Mouse (Mus musculus): ENCODE results near the gene Rad51b. TPM values are rescaled to one million over a fixed set of nuclear protein-coding genes. Genes with fewer than 3 reads are reported as not detected.

Gene Rad51b
- total RNA-seq, 2 experiments from 2014 or later = 0.36 TPM; not detected in 1

DNA sequence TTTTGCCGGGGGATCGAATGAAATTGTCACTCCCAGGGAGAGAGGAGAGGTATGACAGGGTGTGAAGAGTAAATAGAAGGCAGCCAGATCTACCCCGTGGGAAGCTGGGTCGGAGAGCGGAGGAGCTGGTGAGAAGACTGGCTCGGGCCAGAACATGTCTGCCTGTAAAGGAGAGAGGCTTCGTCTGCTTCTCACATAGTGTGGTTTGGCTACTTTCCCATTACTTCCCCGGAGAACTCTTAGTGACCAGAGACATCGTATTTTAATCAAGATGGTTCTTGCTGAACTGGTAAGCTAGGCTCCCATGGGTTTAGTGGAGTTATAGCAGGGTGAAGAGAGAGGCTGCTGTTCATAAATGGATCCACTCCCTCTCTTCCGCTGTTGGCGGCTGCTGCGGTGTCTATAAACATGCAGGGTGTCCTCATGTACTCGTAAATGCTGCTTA lies 438.3 kb downstream of the Rad51b start:
- DNase-seq (ENCODE audit: extremely low spot score in 1 of 2, low spot score in 2 of 2) = no peak
- H3K27ac ChIP-seq = no peak overlapping the region
- H3K4me3 ChIP-seq = no peak overlapping the region
- TF ChIP-seq CTCF (IDR thresholded peaks at IDR 0.05) = no peak
- intact Hi-C loops (cut with DNase I) = loop anchor here (10.0 kb wide), 1 partner anchor 379 kb away; the partner anchor contains the start of gene Zfp36l1

GRCm38 (mm10) chr12:79735882-79736281 lies 438.8 kb downstream of the Rad51b start:
- H3K27ac ChIP-seq = no peak overlapping the region
- intact Hi-C loops (cut with DNase I) = loop anchor here (10.0 kb wide), 1 partner anchor 379 kb away; the partner anchor contains the start of gene Zfp36l1
- no peak for TF ChIP-seq CTCF (IDR thresholded peaks at IDR 0.05)
- no peak for DNase-seq (ENCODE audit: extremely low spot score in 1 of 2, low spot score in 2 of 2)
- no peak overlapping the region for H3K4me3 ChIP-seq

DNA sequence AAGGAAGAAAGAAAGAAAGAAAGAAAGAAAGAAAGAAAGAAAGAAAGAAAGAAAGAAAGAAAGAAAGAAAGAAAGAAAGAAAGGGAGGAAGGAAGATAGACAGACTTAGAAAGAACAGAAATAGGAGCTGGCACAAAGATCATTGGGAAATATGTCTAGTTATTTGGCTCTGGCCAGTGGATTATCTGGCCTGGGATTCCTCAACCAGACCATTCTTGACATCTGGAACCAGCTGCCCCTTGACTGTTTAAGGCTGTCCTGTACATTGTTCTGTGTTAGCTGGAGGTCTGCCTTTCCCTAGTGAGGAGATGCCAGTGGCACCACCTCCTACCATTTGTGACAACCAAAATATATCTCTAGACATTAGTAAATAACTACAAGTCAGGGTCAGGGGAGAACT lies 441.6 kb downstream of the Rad51b start:
- Histone ChIP-seq H3K4me3 (no peak overlapping the region), H3K27ac (no peak overlapping the region)
- intact Hi-C loops (cut with DNase I) = loop anchor here (10.0 kb wide), 1 partner anchor 376 kb away; the partner anchor contains the start of gene Zfp36l1
- no peak for DNase-seq (ENCODE audit: extremely low spot score in 1 of 2, low spot score in 2 of 2)
- TF ChIP-seq CTCF (IDR thresholded peaks at IDR 0.05) = no peak

- Histone ChIP-seq H3K4me3 (no peak overlapping the region), H3K27ac (no peak overlapping the region)
- TF ChIP-seq CTCF (IDR thresholded peaks at IDR 0.05) = peak; percentile 42
- DNase-seq (ENCODE audit: extremely low spot score in 1 of 2, low spot score in 2 of 2) = no peak
- intact Hi-C loops (cut with DNase I) = loop anchor here (5.0 to 10.0 kb wide), 2 partner anchors 128 to 375 kb away; partner anchors contain the start of gene Zfp36l1
These were observed 443.0 kb downstream of the Rad51b start for GRCm38 (mm10) chr12:79739918-79740639.

- no peak for TF ChIP-seq CTCF (IDR thresholded peaks at IDR 0.05)
- DNase-seq (ENCODE audit: extremely low spot score in 1 of 2, low spot score in 2 of 2) = no peak
- Histone ChIP-seq H3K27ac (no peak overlapping the region), H3K4me3 (no peak overlapping the region)
- intact Hi-C loops (cut with DNase I) = loop anchor here (5.0 kb wide), 1 partner anchor 130 kb away; no protein-coding TSS in a partner anchor
These were observed 445.1 kb downstream of the Rad51b start for GRCm38 (mm10) chr12:79742211-79742610.

- Histone ChIP-seq H3K27ac (no peak overlapping the region), H3K4me3 (no peak overlapping the region)
- intact Hi-C loops (cut with DNase I) = loop anchor here (5.0 kb wide), 1 partner anchor 132 kb away; no protein-coding TSS in a partner anchor
- TF ChIP-seq CTCF (IDR thresholded peaks at IDR 0.05) = no peak
- DNase-seq (ENCODE audit: extremely low spot score in 1 of 2, low spot score in 2 of 2) = no peak
These were observed 447.0 kb downstream of the Rad51b start for GRCm38 (mm10) chr12:79744131-79744530.

DNA sequence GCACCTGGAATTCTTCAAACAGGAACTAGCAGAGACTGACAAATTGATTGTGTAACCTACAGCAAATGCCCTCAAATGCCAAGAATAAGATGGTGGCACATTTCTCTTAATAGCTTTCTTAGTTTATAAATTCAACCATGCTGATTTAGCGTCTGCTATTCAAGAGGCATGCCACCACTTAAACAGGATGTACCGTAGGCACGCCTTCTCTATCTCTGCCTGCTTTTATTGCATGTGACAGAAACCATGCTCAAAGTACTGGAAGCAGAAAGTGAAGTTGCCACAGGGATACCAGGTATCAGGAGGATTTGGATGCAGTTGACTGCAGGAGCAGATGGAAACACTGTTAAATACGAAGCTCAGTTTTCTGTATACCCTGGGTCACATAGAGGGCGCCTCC lies 448.1 kb downstream of the Rad51b start:
- Histone ChIP-seq H3K27ac (no peak overlapping the region), H3K4me3 (no peak overlapping the region)
- TF ChIP-seq CTCF (IDR thresholded peaks at IDR 0.05) = no peak
- no peak for DNase-seq (ENCODE audit: extremely low spot score in 1 of 2, low spot score in 2 of 2)
- intact Hi-C loops (cut with DNase I) = no loop called here

- Histone ChIP-seq H3K27ac (no peak overlapping the region), H3K4me3 (no peak overlapping the region)
- no peak for TF ChIP-seq CTCF (IDR thresholded peaks at IDR 0.05)
- intact Hi-C loops (cut with DNase I) = no loop called here
- no peak for DNase-seq (ENCODE audit: extremely low spot score in 1 of 2, low spot score in 2 of 2)
These were observed 448.9 kb downstream of the Rad51b start for GRCm38 (mm10) chr12:79745845-79746510.

GRCm38 (mm10) chr12:79747541-79747940 lies 450.5 kb downstream of the Rad51b start:
- H3K27ac ChIP-seq = no peak overlapping the region
- intact Hi-C loops (cut with DNase I) = no loop called here
- TF ChIP-seq CTCF (IDR thresholded peaks at IDR 0.05) = no peak
- DNase-seq (ENCODE audit: extremely low spot score in 1 of 2, low spot score in 2 of 2) = no peak
- no peak overlapping the region for H3K4me3 ChIP-seq

DNA sequence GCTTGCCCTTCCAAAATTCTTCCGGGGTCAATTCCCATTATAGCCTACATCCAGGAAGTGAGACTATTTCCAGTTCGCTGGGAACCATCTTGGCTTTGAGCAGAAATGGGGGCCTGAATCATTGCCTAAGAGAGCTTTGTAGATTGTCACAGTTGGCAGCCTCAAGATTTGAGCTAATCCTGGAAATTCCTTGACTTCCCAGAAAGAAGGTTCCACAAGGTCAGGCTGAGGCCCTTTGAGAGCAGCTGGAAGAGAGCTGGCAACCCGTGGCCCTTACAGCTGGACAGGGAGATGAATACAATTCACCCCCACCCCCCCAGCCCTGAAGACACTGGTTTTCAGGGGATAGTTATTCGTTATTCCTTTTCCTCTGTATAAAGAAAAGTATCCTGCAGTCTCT lies 451.8 kb downstream of the Rad51b start:
- intact Hi-C loops (cut with DNase I) = no loop called here

GRCm38 (mm10) chr12:79750253-79751125 lies 453.4 kb downstream of the Rad51b start:
- no peak for TF ChIP-seq CTCF (IDR thresholded peaks at IDR 0.05)
- peak in 1 of 2 experiments; percentile 14 for DNase-seq (ENCODE audit: extremely low spot score in 1 of 2, low spot score in 2 of 2)
- Histone ChIP-seq H3K27ac (no peak overlapping the region), H3K4me3 (no peak overlapping the region)
- intact Hi-C loops (cut with DNase I) = no loop called here

More for the DNA sequence above, 451.8 kb downstream of the Rad51b start:
- no peak overlapping the region for H3K27ac ChIP-seq
- H3K4me3 ChIP-seq = no peak overlapping the region
- DNase-seq (ENCODE audit: extremely low spot score in 1 of 2, low spot score in 2 of 2) = no peak
- TF ChIP-seq CTCF (IDR thresholded peaks at IDR 0.05) = no peak

All from left cerebral cortex, adult 2 months (tissue).